Mouse (Mus musculus): ENCODE measurements at regions not wholly inside any gene's neighbourhood (a gene's known extent, or its start where the extent isn't known, plus 50 kb on each side); places are given as distances from the start of the nearest gene placed in this dataset.
"Not testable (repeated sequence)": the region's sequence is repeated elsewhere in the genome, so short reads cannot be mapped to it uniquely, and the experiment has no call there.

DNA sequence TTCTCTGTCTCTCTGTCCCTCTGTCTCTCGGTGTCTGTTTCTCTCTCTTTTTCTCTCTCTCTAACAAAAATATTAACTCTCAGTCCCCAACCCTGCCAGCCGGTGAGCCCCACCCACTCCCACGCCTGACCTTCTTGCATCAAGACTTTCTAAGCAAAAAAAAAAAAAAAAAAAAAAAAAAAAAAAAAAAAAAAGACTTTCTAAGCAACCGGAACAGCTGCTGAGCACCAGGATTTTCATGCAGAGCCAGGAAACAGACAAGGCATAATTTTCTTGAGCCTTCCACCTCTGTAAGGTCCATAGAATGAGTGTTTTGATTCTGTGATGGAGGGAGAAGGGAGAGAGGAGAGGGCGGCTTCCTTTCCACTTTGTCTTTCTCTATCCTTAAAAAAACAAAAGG lies 128.0 kb downstream of the Gm5426 start:
- Histone ChIP-seq H3K36me3 (ENCODE audit: control insufficient read depth, insufficient read depth, low read length) (no peaks in the 10 kb centered on the region), H3K4me1 (ENCODE audit: control insufficient read depth, insufficient read depth, low read length) (peaks cover 19% of the 10 kb centered on the region), H3K9me3 (ENCODE audit: control insufficient read depth, low read length) (no peaks in the 10 kb centered on the region), H3K4me3 (ENCODE audit: low read length) (no peak overlapping the region), H3K4me2 (ENCODE audit: low read depth, low read length) (no peak overlapping the region), H3K27me3 (replicated peaks; ENCODE audit: control insufficient read depth, insufficient read depth, low read length) (no peaks in the 10 kb centered on the region), H3K9ac (ENCODE audit: low read depth, low read length) (no peak overlapping the region), H3K27ac (ENCODE audit: low read length) (no peak overlapping the region)
- WGBS: 32% methylated on average over 5 of the region's 5 CpGs
- ATAC-seq: no peak

DNA sequence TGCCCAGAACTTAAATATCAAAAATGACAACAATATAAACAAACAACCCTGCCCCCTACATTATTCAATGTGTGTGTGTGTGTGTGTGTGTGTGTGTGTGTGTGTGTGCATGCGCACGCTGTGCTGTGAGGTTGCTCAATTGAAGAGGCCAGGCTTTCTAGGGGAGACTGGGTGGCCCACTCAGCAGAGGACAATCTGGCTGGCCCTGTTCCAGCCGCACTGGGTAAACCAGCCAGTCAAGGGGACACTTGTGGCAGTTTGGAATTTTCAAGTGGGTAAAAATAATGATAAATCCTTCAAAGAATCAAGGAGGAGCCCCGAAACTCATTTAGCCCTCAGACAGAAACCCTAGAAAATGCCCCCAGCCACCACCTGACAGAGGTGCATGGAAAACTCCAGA lies 128.5 kb downstream of the Gm5426 start:
- WGBS: 58% methylated on average over 4 of the region's 4 CpGs
- H3K4me3 ChIP-seq (ENCODE audit: low read length): no peak overlapping the region

DNA sequence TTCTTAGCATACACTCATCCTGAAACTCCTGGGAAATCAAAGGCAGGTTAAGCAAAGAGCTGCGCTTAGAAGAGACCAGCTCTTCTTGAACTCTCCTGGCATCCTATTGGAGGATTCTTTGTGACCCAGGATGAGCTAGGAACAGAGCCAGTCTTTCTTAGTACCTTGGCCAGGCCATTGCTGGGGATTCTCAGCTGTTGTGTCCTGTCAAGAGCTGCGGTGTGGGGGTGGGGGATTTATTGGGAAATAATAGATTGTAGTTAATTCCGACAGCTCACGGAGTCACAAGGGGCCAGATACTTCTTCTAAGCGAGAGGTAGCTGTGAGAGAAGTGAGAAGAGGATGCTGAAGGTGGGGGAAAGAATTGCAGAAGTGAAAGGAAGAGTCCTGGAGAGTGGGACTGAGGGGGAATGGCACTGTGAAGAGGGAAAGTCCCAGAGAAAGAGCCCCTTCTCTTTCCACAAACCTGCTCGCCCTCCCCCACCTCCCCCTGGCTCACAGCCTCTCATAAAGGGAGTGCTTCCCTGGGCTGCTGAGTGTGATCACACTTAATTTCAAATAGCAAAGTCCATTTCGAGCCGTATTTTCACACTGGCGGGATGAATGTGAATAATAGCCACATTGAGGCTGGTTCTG lies 129.8 kb downstream of the Gm5426 start:
- ATAC-seq: no peak
- no peaks in the 10 kb centered on the region for H3K9me3 ChIP-seq (ENCODE audit: control insufficient read depth, low read length)
- WGBS: 58% methylated on average over 9 of the region's 9 CpGs
- H3K27me3 ChIP-seq (replicated peaks; ENCODE audit: control insufficient read depth, insufficient read depth, low read length): no peaks in the 10 kb centered on the region
- H3K9ac ChIP-seq (ENCODE audit: low read depth, low read length): no peak overlapping the region
- H3K27ac ChIP-seq (ENCODE audit: low read length): no peak overlapping the region
- H3K36me3 ChIP-seq (ENCODE audit: control insufficient read depth, insufficient read depth, low read length): no peaks in the 10 kb centered on the region
- H3K4me3 ChIP-seq (ENCODE audit: low read length): no peak overlapping the region
- H3K4me2 ChIP-seq (ENCODE audit: low read depth, low read length): no peak overlapping the region
- H3K4me1 ChIP-seq (ENCODE audit: control insufficient read depth, insufficient read depth, low read length): peaks cover 19% of the 10 kb centered on the region

More for the DNA sequence above, 128.5 kb downstream of the Gm5426 start:
- Histone ChIP-seq H3K4me1 (ENCODE audit: control insufficient read depth, insufficient read depth, low read length) (peaks cover 19% of the 10 kb centered on the region), H3K9ac (ENCODE audit: low read depth, low read length) (0 out of 2 replicates have a peak overlapping the region, but pooled peaks have one; percentile 10), H3K27me3 (replicated peaks; ENCODE audit: control insufficient read depth, insufficient read depth, low read length) (no peaks in the 10 kb centered on the region), H3K36me3 (ENCODE audit: control insufficient read depth, insufficient read depth, low read length) (no peaks in the 10 kb centered on the region), H3K4me2 (ENCODE audit: low read depth, low read length) (no peak overlapping the region), H3K27ac (ENCODE audit: low read length) (no peak overlapping the region), H3K9me3 (ENCODE audit: control insufficient read depth, low read length) (no peaks in the 10 kb centered on the region)
- ATAC-seq: 0 out of 2 replicates have a peak, but pooled peaks have one; percentile 23

DNA sequence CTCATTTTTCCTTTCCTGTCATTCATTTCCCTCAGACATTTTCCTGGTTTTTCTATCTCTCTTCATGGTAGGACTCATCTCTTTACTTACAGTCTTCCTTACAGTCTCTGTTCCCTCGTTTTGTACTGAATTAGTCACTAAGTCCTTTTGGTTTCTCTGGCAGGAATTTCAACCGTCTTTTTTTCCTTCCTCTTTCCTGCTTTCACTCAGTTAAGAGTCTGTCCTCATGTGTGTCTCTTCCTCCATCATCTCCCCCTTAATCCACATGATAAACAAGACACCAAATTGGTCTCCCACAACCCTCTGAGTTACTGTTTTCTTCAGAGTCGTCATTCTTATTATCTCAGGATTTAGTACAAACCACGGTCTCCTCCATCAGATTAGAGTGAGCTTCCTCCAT lies 131.2 kb downstream of the Gm5426 start:
- Histone ChIP-seq H3K9ac (ENCODE audit: low read depth, low read length) (no peak overlapping the region), H3K9me3 (ENCODE audit: control insufficient read depth, low read length) (no peaks in the 10 kb centered on the region), H3K36me3 (ENCODE audit: control insufficient read depth, insufficient read depth, low read length) (no peaks in the 10 kb centered on the region), H3K4me3 (ENCODE audit: low read length) (no peak overlapping the region), H3K4me2 (ENCODE audit: low read depth, low read length) (no peak overlapping the region), H3K4me1 (ENCODE audit: control insufficient read depth, insufficient read depth, low read length) (peaks cover 19% of the 10 kb centered on the region), H3K27me3 (replicated peaks; ENCODE audit: control insufficient read depth, insufficient read depth, low read length) (no peaks in the 10 kb centered on the region), H3K27ac (ENCODE audit: low read length) (no peak overlapping the region)
- no peak for ATAC-seq
- WGBS: 70% methylated on average over 4 of the region's 4 CpGs

DNA sequence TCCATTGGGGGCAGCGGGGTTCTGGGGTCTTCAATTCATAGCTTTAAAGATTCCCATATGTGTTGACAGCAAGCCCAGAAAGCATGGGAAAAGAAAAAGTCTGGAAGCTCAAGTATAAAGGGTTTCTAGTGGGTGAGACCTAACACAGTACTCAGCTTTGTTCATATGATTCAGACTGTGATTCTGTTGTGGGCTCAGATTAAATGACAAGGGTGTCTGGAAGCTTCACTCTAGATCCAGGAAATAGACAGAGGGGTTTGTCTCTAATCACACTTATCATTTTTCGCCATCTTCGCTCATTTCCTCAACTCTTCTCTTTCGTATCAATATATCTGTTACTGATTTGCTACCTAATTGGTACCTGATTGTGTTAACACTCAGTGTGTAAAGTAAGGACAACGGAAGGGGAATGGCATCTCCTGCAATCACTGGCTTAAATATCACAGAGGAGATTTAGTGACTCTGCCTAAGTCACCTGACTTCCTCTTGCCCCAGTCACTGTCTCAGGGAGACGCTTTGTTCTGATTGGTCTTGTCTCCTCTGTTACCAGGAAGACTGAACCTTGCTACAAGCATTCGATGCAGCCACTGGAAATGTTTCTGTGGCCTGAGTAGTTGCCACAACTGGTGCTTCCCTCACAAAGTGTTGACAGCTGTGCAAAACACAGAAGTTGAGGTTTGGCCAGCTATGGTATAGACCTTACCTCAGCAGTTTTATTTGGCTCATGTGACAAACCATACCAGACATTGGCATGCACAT lies 137.4 kb downstream of the Gm5426 start:
- Histone ChIP-seq H3K4me3 (ENCODE audit: low read length) (no peak overlapping the region), H3K27ac (ENCODE audit: low read length) (no peak overlapping the region), H3K9me3 (ENCODE audit: control insufficient read depth, low read length) (no peaks in the 10 kb centered on the region), H3K9ac (ENCODE audit: low read depth, low read length) (no peak overlapping the region), H3K36me3 (ENCODE audit: control insufficient read depth, insufficient read depth, low read length) (no peaks in the 10 kb centered on the region), H3K4me2 (ENCODE audit: low read depth, low read length) (no peak overlapping the region), H3K27me3 (replicated peaks; ENCODE audit: control insufficient read depth, insufficient read depth, low read length) (no peaks in the 10 kb centered on the region), H3K4me1 (ENCODE audit: control insufficient read depth, insufficient read depth, low read length) (no peaks in the 10 kb centered on the region)
- 84% methylated on average over 7 of the region's 7 CpGs for WGBS
- ATAC-seq: no peak

DNA sequence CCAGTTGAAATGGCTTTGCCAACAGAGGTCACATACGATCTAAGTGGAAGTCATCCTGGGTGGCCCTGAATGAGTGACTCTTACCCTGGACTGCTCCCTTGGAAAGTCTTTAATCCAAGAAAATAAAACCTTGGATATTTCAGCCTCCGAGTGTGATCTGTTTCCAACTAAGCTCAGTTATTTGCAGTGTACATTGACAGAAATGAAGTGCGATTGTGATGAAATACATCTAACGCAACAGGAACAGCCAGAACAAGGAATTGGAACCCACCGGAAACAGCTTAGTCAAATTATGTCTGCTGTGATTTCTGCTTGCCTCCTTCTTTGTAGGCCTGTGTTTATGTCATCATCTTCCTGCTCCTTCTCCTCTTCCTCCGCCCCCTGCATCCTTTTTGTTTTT lies 143.7 kb downstream of the Gm5426 start:
- Histone ChIP-seq H3K27me3 (replicated peaks; ENCODE audit: control insufficient read depth, insufficient read depth, low read length) (no peaks in the 10 kb centered on the region), H3K9me3 (ENCODE audit: control insufficient read depth, low read length) (no peaks in the 10 kb centered on the region), H3K4me3 (ENCODE audit: low read length) (no peak overlapping the region), H3K27ac (ENCODE audit: low read length) (no peak overlapping the region), H3K4me2 (ENCODE audit: low read depth, low read length) (no peak overlapping the region), H3K9ac (ENCODE audit: low read depth, low read length) (no peak overlapping the region), H3K4me1 (ENCODE audit: control insufficient read depth, insufficient read depth, low read length) (no peaks in the 10 kb centered on the region), H3K36me3 (ENCODE audit: control insufficient read depth, insufficient read depth, low read length) (no peaks in the 10 kb centered on the region)
- WGBS: 84% methylated on average over 6 of the region's 6 CpGs
- ATAC-seq: no peak

DNA sequence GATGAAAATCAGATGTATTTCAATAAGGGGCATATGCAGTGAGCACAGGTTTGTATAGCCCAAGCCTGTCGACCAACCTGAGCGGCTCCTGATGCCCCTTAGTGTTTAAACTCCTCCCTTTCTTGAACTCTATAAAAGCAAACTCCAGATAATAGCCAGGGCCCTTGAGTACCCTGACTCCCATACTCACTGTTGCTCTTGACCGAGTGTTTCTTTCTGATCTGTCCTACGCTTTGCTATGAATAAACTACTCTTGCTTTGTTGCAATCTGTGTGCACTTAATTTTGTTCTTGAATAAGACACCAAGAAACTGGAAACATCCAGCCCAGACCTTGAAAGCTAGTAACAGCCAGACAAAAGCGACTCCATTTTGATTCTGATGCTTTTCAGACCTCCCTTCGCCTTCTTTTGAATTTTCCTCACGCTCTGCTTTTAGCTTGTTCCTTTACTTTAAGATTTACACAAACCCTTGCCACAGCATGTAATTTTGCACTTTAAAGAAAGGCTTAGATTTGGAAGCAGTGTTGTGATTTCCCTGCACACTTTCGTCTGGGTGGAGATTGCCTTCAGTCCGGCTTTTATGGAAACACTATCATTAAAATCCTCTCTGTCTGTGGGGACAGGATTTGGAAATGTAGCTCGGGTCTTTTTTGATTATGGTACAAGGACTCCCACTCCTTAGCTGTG lies 149.1 kb downstream of the Gm5426 start:
- ATAC-seq: no peak
- H3K27me3 ChIP-seq (replicated peaks; ENCODE audit: control insufficient read depth, insufficient read depth, low read length): no peaks in the 10 kb centered on the region
- no peaks in the 10 kb centered on the region for H3K4me1 ChIP-seq (ENCODE audit: control insufficient read depth, insufficient read depth, low read length)
- H3K4me2 ChIP-seq (ENCODE audit: low read depth, low read length): no peak overlapping the region
- H3K9ac ChIP-seq (ENCODE audit: low read depth, low read length): no peak overlapping the region
- 81% methylated on average over 10 of the region's 10 CpGs for WGBS
- H3K36me3 ChIP-seq (ENCODE audit: control insufficient read depth, insufficient read depth, low read length): no peaks in the 10 kb centered on the region
- H3K4me3 ChIP-seq (ENCODE audit: low read length): no peak overlapping the region
- H3K9me3 ChIP-seq (ENCODE audit: control insufficient read depth, low read length): no peaks in the 10 kb centered on the region
- no peak overlapping the region for H3K27ac ChIP-seq (ENCODE audit: low read length)

DNA sequence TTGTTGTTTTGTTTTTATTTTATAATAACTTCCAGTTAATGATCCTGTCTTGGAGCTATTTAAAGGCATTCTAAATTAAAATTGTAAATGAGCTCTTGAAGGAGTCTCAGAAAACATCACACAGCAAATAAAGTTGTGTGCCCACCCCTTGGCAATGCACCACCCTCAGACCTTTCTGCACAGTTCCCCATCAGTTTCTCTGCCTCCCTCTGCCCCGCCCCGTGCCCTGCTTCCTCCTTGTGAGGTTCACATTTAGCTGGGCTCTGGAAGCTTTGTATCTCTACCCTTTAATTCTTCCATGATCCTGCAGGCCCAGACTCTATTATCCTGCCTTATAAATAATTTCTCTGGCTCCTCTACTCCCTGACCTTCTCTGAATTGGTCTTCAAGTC lies 149.7 kb downstream of the Gm5426 start:
- H3K9me3 ChIP-seq (ENCODE audit: control insufficient read depth, low read length): no peaks in the 10 kb centered on the region
- no peak overlapping the region for H3K4me3 ChIP-seq (ENCODE audit: low read length)
- no peaks in the 10 kb centered on the region for H3K4me1 ChIP-seq (ENCODE audit: control insufficient read depth, insufficient read depth, low read length)
- 71% methylated on average over 2 of the region's 2 CpGs for WGBS
- H3K4me2 ChIP-seq (ENCODE audit: low read depth, low read length): no peak overlapping the region
- ATAC-seq: no peak
- no peak overlapping the region for H3K27ac ChIP-seq (ENCODE audit: low read length)
- no peak overlapping the region for H3K9ac ChIP-seq (ENCODE audit: low read depth, low read length)
- no peaks in the 10 kb centered on the region for H3K27me3 ChIP-seq (replicated peaks; ENCODE audit: control insufficient read depth, insufficient read depth, low read length)
- no peaks in the 10 kb centered on the region for H3K36me3 ChIP-seq (ENCODE audit: control insufficient read depth, insufficient read depth, low read length)

DNA sequence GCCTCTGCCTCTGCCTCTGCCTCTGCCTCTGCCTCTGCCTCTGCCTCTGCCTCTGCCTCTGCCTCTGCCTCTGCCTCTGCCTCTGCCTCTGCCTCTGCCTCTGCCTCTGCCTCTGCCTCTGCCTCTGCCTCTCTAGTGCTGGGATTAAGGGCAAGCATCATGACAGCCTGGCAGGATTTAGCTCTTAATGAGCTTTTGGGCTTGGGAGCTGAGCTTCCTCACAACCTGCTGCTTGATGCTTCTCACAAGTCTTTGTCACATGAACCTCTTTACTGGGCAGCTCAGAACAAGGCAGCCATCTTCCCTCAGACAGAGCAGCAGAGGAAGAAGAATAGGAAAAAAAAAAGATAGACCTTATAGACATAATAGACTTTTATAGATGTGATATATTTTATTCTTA lies 152.6 kb downstream of the Gm5426 start:
- H3K4me2 ChIP-seq (ENCODE audit: low read depth, low read length); H3K4me1 ChIP-seq (ENCODE audit: control insufficient read depth, insufficient read depth, low read length); H3K4me3 ChIP-seq (ENCODE audit: low read length); H3K9me3 ChIP-seq (ENCODE audit: control insufficient read depth, low read length); H3K9ac ChIP-seq (ENCODE audit: low read depth, low read length); ATAC-seq; H3K27me3 ChIP-seq (replicated peaks; ENCODE audit: control insufficient read depth, insufficient read depth, low read length); H3K27ac ChIP-seq (ENCODE audit: low read length); H3K36me3 ChIP-seq (ENCODE audit: control insufficient read depth, insufficient read depth, low read length): not testable (repeated sequence)

Data from intestine, embryonic 16.5 days (tissue).